Comparison of ENCODE assay signal across 32 mouse cellular contexts in genomic region chr2:157437123-157437522, GRCm38 (mm10). TPM values are rescaled to one million over a fixed set of nuclear protein-coding genes. Genes with fewer than 3 reads are reported as not detected.
DNase-seq lines count a peak whose midpoint lies in the region; ATAC-seq and TF ChIP-seq lines count a peak whose summit lies in the region.
"Had no signal": no experiment of that assay in that cellular context is flagged by ENCODE, and none has a peak within 500 bp of the region (broad histone marks: within the 10 kb centered on the region; RNA-seq: fewer than 3 reads in every experiment).

No protein-coding gene starts in this region.

- H3K4me1 ChIP-seq in hindbrain, postnatal 0 days (ENCODE audit: insufficient read depth, low read length): peaks cover 20% of the 10 kb centered on the region
- H3K4me1 ChIP-seq in hindbrain, embryonic 12.5 days: peaks cover 38% of the 10 kb centered on the region
- peaks cover 47% of the 10 kb centered on the region for H3K4me1 ChIP-seq in lung, embryonic 16.5 days (replicated peaks; ENCODE audit: control insufficient read depth, insufficient read depth, low read length)

- no peak for DNase-seq in hindbrain, postnatal 0 days (ENCODE audit: low spot score)
- DNase-seq in lung, adult 18-20 months: no peak
- peak; percentile 54 for DNase-seq in R1 (ENCODE audit: low read depth, low spot score)
- DNase-seq in kidney, adult 18-20 months: no peak
- no peak for DNase-seq in spleen, postnatal 4 days (ENCODE audit: low spot score in 2 of 2)
- DNase-seq: adrenal gland, adult 8-10 months; adrenal gland, postnatal 25 days; B cell, adult 2 months; cerebellum, adult 18-20 months; cerebellum, adult 9-11 months; cerebellum, postnatal 25 days; embryo, embryonic 11 days; gastrocnemius, postnatal 25 days; heart, adult 18-20 months; heart, postnatal 10 days; heart, postnatal 36 days had no signal

- H3K36me3 ChIP-seq in hindbrain, postnatal 0 days (ENCODE audit: insufficient read depth, low read length): peaks cover 10% of the 10 kb centered on the region; the same call in 1 of the 2 replicates
- H3K36me3 ChIP-seq in hindbrain, embryonic 12.5 days: peaks cover 39% of the 10 kb centered on the region
- H3K36me3 ChIP-seq in lung, embryonic 16.5 days (ENCODE audit: control insufficient read depth, insufficient read depth, low read length): peaks cover 27% of the 10 kb centered on the region
- H3K36me3 ChIP-seq: G1E had no signal

- peak overlapping the region; percentile 3; the same call in 1 of the 2 replicates for H3K27ac ChIP-seq in hindbrain, postnatal 0 days
- H3K27ac ChIP-seq in hindbrain, embryonic 12.5 days: no peak overlapping the region
- peak overlapping the region; percentile 27; the same call in 1 of the 2 replicates for H3K27ac ChIP-seq in lung, embryonic 16.5 days (ENCODE audit: low read length)
- H3K27ac ChIP-seq: embryonic facial prominence, embryonic 10.5 days; embryonic facial prominence, embryonic 13.5 days; forebrain, embryonic 12.5 days; forebrain, embryonic 15.5 days; heart, embryonic 15.5 days had no signal

- no peak overlapping the region for H3K4me3 ChIP-seq in hindbrain, postnatal 0 days (ENCODE audit: low read length)
- no peak overlapping the region for H3K4me3 ChIP-seq in hindbrain, embryonic 12.5 days
- H3K4me3 ChIP-seq in lung, embryonic 16.5 days (ENCODE audit: low read length): no peak overlapping the region
- H3K4me3 ChIP-seq: embryonic facial prominence, embryonic 10.5 days; embryonic facial prominence, embryonic 13.5 days; erythroblast, embryonic 14.5 days; forebrain, embryonic 12.5 days; forebrain, embryonic 15.5 days; heart, embryonic 12.5 days; heart, embryonic 15.5 days; hindbrain, embryonic 10.5 days had no signal

- no peaks in the 10 kb centered on the region for H3K27me3 ChIP-seq in hindbrain, postnatal 0 days (ENCODE audit: insufficient read depth, low read length)
- no peaks in the 10 kb centered on the region for H3K27me3 ChIP-seq in hindbrain, embryonic 12.5 days
- no peaks in the 10 kb centered on the region for H3K27me3 ChIP-seq in lung, embryonic 16.5 days (ENCODE audit: control insufficient read depth, insufficient read depth, low read depth, low read length)
- H3K27me3 ChIP-seq: embryonic facial prominence, embryonic 13.5 days; forebrain, embryonic 12.5 days; forebrain, embryonic 15.5 days; heart, embryonic 12.5 days; heart, embryonic 15.5 days; Patski had no signal

- H3K4me2 ChIP-seq in hindbrain, postnatal 0 days (ENCODE audit: low read depth, low read length): no peak overlapping the region
- H3K4me2 ChIP-seq in hindbrain, embryonic 12.5 days (replicated peaks): no peak overlapping the region
- no peak overlapping the region for H3K4me2 ChIP-seq in lung, embryonic 16.5 days (ENCODE audit: low read depth, low read length)
- H3K4me2 ChIP-seq: embryonic facial prominence, embryonic 13.5 days; forebrain, embryonic 12.5 days; forebrain, embryonic 15.5 days; heart, embryonic 12.5 days; heart, embryonic 15.5 days had no signal

- no peaks in the 10 kb centered on the region for H3K9me3 ChIP-seq in hindbrain, postnatal 0 days (ENCODE audit: low read length)
- H3K9me3 ChIP-seq in hindbrain, embryonic 12.5 days (replicated peaks): 0 out of 2 replicates have a peak, but pooled peaks cover 2% of the 10 kb centered on the region
- peaks cover 4% of the 10 kb centered on the region; the same call in 1 of the 2 replicates for H3K9me3 ChIP-seq in lung, embryonic 16.5 days (ENCODE audit: control insufficient read depth, low read length)
- H3K9me3 ChIP-seq: forebrain, embryonic 15.5 days; G1E; heart, embryonic 15.5 days had no signal

- H3K9ac ChIP-seq in hindbrain, postnatal 0 days (replicated peaks; ENCODE audit: low read length): no peak overlapping the region
- no peak overlapping the region for H3K9ac ChIP-seq in hindbrain, embryonic 12.5 days
- H3K9ac ChIP-seq in lung, embryonic 16.5 days (ENCODE audit: low read length): no peak overlapping the region
- H3K9ac ChIP-seq: embryonic facial prominence, embryonic 13.5 days; forebrain, embryonic 12.5 days; forebrain, embryonic 15.5 days; heart, embryonic 12.5 days; heart, embryonic 15.5 days had no signal

- 87% methylated on average over 3 of the region's 3 CpGs for WGBS in hindbrain, postnatal 0 days
- 88% methylated on average over 3 of the region's 3 CpGs for WGBS in hindbrain, embryonic 12.5 days
- WGBS in lung, embryonic 16.5 days: 96% methylated on average over 3 of the region's 3 CpGs

- no peak for TF ChIP-seq CTCF in hindbrain, postnatal 0 days (IDR thresholded peaks at IDR 0.05; ENCODE audit: low read depth)

- ATAC-seq in hindbrain, postnatal 0 days: no peak
- ATAC-seq in hindbrain, embryonic 12.5 days (ENCODE audit: low FRiP score): no peak
- no peak for ATAC-seq in lung, embryonic 16.5 days (ENCODE audit: low read depth)
- ATAC-seq: activated CD4-positive, CD25-positive, alpha-beta regulatory T cell, adult 4 months; forebrain, embryonic 15.5 days; hindbrain, embryonic 16.5 days; inflammation-experienced regulatory T-cells, adult 6 months; intestine, embryonic 16.5 days; Patski had no signal

RNA-seq across cellular contexts. Expression of gene Src, which starts 18.9 kb away (rescaled TPM):
- total RNA-seq in hindbrain, postnatal 0 days (2014; rRNA removed): 133 and 134 TPM in 2 replicates
- polyA plus RNA-seq in hindbrain, postnatal 0 days (2015; fragmentation: Nextera tagmentation; extraction: Ambion mirVana): 23.2 and 25.4 TPM in 2 replicates
- 33.6 and 35.1 TPM in 2 replicates for polyA plus RNA-seq in hindbrain, embryonic 12.5 days (2016; fragmentation: Nextera tagmentation; extraction: Ambion mirVana)
- polyA plus RNA-seq in lung, embryonic 16.5 days (2015; fragmentation: Nextera tagmentation; extraction: Ambion mirVana): 20.9 and 21.1 TPM in 2 replicates
